Mouse (Mus musculus): ENCODE results near the gene Hltf.
"Not testable (repeated sequence)": the region's sequence is repeated elsewhere in the genome, so short reads cannot be mapped to it uniquely, and the experiment has no call there.

The Hltf gene

GRCm38 (mm10) chr3:20104776-20105175 is 47.2 kb downstream of the Hltf start:
- no peak for DNase-seq (ENCODE audit: low spot score)

DNA sequence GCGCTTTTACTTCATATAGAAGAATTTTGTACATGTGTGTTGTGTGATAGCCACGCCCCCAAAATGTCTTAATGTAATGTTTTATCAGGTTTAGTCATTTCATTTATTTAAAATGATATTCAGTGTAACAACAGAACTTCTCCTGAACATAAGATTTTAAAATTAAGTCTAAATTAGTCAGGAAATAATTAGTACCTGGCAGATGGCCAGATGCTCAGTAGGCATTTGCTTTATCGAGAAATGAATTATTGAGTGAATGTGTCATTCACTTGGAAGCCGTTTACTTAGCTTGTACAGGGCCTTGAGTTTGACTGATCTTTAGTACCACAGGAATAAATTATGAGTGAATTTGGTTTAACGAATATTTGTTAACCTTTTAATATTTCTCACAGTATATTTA is 51.3 kb downstream of the Hltf start:
- DNase-seq (ENCODE audit: low spot score): no peak

GRCm38 (mm10) chr3:20111913-20112312 is 54.3 kb downstream of the Hltf start:
- DNase-seq (ENCODE audit: low spot score): no peak

- no peak for DNase-seq (ENCODE audit: low spot score)
Measured at GRCm38 (mm10) chr3:20119044-20119591, 61.5 kb downstream of the Hltf start.

GRCm38 (mm10) chr3:20119686-20120244 is 62.2 kb downstream of the Hltf start:
- DNase-seq (ENCODE audit: low spot score): no peak

- not testable (repeated sequence) for DNase-seq (ENCODE audit: low spot score)
Measured at GRCm38 (mm10) chr3:20121582-20121981, 64.0 kb downstream of the Hltf start.

DNA sequence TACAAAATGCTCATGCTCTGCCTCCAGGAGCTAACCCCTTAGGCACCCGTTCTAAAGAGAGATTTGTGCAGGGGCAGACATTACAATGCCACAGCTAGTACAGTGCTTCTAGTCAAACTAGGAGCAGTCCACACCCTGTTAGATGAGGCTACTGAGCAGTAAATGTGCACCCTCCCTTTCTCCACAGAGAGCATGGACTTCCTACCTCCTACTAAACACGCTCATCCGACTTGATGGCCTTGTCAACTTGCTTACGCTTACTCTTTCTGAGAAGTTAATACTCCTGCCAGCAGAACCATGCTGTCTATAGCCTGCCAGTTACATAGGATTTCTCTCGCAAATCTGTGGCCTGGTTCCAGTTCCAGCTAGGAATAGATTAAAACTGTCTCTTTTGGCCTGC is 68.0 kb downstream of the Hltf start:
- no peak for DNase-seq (ENCODE audit: low spot score)

- no peak for DNase-seq (ENCODE audit: low spot score)
Measured at GRCm38 (mm10) chr3:20127047-20127595, 69.5 kb downstream of the Hltf start.

- no peak for DNase-seq (ENCODE audit: low spot score)
Measured at GRCm38 (mm10) chr3:20129491-20129890, 71.9 kb downstream of the Hltf start.

DNA sequence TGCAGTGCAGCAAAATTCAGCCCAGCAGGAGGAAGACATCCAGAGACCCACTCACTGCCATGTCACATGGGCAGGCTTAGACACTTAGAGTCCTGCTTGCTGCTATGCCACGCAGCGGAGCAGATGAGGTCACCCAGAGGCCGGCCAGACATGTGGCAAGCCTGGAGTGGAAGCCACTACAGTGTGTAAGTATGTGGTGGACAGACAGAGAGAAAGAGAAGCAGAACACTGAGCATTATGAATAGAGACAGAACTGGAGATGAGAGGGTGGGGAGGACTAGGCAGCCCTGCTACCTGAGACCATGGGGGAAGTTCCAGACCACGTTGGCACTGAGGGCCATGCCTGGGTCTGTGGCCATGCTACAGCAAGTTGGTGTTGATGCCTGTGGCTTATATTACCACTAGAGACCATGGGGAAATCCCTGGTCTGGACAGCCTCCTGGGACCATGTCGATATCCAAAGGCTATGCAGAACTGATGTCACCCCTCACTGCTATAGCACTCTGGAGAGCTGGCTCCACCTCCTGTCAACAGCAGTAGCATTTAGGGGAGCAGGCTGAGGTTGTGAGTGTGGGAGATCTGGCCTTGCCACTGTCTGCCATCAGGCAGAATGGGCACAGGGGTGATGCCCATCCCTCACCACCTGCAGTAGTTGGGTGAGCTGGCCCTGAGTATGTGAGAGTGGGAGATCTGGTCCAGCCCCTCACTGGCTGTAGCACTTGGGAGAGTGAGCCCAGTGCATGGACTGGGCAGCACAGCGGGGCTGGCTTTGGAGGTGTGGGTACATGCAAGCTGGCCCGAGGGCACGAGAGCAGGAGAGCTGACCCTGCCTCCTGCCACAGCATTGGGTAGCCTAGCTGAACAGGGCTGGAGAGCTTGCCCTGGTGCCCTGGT is 73.1 kb downstream of the Hltf start:
- DNase-seq (ENCODE audit: low spot score): no peak

- no peak for DNase-seq (ENCODE audit: low spot score)
Measured at GRCm38 (mm10) chr3:20131350-20131720, 73.7 kb downstream of the Hltf start.

- no peak for DNase-seq (ENCODE audit: low spot score)
Measured at GRCm38 (mm10) chr3:20132731-20133130, 75.1 kb downstream of the Hltf start.

DNA sequence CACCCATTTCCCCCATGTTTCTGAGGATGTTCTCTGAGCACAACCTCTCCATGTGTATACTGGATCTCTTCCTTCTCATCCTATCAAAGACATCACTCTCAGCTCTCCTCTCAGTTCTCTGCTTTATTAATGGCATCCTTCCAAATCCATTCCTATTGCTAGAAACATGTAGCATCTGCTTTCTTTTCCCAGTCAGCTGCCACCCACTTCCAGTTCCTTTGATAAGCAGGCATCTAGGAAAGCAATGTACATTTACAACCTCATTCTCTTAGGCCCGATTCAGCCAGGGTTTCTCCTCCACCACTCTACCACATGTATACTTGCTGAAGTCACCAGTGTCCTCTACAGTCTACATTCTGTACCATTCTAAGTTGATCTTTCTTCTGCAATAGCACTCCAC is 76.1 kb downstream of the Hltf start:
- no peak for DNase-seq (ENCODE audit: low spot score)

GRCm38 (mm10) chr3:20134545-20134944 is 76.9 kb downstream of the Hltf start:
- no peak for DNase-seq (ENCODE audit: low spot score)

DNA sequence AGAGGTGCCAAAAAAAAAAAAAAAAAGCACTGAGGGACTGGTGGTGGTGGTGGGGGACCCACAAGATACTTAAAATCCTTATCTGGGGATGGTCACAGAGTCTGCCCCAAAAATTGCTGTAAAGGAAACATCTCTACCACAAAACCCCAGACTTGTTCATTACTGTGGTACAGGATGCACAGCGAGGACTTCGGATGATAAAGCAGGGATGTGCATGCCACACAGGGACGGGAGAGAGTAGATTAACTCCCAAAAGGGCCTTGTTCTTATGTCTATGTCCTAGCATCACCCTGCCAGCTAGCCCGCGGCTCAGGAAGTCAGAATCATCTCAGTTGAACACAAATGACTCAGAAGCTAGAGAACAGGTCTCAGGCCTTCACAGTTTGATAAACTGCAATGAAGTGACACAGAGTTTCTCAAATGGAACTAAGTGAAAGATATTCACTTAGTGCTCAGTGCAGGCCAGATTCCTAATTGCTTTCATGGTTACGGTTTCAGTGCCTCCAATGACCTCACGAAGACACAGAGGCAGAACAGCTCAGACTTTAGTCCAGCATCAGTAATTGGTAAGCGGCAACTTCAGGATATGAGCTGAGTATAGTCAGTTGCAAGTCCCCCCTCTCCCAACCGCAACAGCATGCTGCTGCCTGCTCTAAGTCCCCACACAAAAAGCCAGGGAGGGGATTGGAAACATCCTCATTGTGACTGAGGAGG is 79.4 kb downstream of the Hltf start:
- DNase-seq (ENCODE audit: low spot score): no peak

- DNase-seq (ENCODE audit: low spot score): no peak
Measured at GRCm38 (mm10) chr3:20141240-20141639, 83.6 kb downstream of the Hltf start.

GRCm38 (mm10) chr3:20141679-20142078 is 84.1 kb downstream of the Hltf start:
- no peak for DNase-seq (ENCODE audit: low spot score)

DNA sequence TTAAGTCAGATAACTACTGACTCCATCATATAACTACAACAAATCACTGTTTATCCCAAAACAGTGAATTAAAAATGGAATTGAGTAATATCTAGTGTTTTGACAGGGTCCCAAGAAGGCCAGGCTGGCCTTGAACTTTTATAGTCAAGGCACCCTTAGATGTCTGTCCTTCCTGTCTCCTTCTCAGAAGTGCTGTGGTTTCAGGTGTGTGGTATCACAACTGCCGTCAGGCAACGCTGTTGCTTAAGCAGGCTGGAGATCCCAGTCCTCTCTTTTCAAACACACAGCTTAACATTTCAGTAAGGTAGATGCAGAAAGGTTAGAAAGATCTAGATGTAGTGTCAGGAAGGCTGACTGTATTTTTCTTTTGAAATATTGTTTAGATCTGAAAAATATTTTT is 84.5 kb downstream of the Hltf start:
- DNase-seq (ENCODE audit: low spot score): no peak

GRCm38 (mm10) chr3:20142576-20142975 is 85.0 kb downstream of the Hltf start:
- DNase-seq (ENCODE audit: low spot score): no peak

DNA sequence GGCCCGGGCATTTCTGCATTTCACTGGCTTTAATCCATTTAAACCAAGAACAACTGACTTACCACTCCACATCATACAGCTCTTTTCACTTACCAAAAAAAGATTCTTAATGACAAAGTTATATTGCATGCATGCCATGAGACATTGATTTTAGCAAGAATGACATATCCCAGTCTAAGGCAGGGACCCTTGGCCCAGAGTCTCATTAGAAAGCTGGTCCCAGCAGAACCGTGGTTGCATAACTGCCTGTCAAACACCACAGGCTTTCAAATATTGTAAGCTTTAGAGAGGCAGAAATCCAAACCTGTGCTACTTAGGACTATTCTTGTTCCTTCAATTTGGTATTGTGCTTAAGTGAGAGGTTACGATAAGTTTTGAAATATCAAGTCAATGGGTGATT is 86.1 kb downstream of the Hltf start:
- DNase-seq (ENCODE audit: low spot score): no peak

GRCm38 (mm10) chr3:20144401-20144800 is 86.8 kb downstream of the Hltf start:
- DNase-seq (ENCODE audit: low spot score): no peak

DNA sequence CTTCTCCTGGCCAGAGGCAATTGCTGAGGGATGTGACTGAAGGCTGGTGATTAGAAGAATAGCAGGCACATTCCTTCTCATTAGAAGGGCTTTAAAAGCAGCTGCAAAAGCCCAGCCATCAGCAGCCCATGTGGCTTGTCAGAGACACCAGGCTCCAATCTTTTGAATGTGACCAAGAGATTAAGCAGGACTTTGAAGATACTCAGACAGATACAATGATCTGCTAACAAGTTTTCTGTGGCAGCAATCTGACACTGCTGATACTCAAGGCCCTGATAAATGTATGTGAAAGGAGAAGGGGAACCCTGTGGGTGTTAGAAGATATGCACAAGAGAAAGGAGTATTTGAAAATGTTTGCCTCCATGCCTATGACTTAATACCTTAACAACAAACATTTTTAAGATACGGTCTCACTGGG is 88.1 kb downstream of the Hltf start:
- no peak for DNase-seq (ENCODE audit: low spot score)

Data from left cerebral cortex, adult 11 months (tissue).